Mouse (Mus musculus): ENCODE results near the gene Cyfip2.
A peak's percentile ranks its signal among the peaks of the same experiment; 100 is the strongest.

The Cyfip2 gene

DNA sequence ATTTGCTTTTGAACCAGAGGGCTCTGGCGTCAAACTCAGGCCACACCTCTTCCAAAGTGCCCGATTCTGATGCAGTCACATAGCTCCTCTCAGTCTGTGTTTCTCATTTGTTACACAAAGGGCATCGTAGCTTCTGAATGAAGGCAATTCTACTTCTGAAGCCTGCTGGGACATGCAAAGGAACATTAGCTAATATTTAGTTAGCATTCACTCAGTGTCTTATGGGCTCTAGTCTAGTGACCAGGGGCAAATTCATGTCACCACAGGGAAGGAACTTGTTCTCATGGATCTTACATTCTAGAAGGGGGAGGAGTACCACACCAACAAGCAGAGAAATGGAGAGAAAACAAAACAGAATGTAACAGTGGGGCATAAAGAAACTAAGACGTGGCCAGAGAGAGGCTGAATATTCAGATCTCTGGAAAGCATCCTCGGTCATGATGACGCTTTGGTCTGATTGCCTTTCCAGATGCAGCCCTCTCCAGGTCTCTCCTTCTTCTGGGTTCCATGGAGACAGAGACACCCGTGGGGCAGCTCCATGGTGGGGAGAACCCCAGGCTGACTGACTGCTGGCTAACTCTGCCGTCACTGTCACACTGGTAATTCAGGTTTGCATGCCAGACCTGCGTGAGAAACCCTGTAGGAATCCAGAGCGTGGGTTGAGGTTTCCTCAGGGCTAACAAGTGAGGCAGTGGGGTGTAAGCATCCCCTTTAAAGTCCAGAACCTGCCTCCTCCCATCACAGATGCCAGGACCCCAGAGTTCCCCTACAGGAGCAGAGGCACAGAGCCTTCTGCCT lies 135.2 kb downstream of the Cyfip2 start:
- DNase-seq, result no peak

DNA sequence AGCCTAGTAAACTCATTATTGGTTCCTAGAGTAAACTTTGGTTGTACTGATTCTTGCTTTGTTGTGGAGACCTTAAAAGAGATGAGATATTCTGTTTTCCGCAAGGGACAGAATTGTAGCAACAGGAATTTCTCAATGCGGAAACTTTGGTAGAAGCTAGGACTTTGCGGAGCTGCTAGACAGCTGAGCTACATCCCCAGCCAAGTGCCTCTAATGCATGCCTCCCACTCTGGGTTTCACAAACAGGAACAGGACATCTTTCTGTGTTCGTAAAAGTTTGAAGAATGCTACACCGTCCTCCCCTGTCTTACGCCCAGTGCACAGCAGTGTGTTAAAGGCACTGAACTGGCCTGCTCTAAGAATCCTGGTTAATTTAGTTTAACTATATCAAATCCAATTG lies 136.5 kb downstream of the Cyfip2 start:
- DNase-seq, result no peak

DNA sequence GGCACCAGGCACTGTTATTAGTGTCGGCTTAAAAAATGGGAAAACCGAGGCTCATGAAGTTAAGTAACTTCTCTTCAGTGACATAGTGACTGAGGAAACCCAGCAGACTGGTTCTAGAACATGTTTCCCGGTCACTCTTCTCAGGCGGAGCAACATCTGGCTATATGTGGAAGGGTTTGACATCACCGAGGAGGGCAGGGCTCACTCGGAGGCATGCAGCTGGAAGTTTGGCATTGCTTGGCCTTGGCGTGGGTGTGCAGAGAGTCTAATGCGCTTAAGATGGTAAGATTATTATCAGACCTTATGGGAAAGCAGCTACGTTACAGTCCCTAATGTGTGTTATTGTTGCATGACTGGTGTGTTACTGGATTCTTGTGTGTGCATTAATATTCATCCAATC lies 140.5 kb downstream of the Cyfip2 start:
- no peak for DNase-seq

DNA sequence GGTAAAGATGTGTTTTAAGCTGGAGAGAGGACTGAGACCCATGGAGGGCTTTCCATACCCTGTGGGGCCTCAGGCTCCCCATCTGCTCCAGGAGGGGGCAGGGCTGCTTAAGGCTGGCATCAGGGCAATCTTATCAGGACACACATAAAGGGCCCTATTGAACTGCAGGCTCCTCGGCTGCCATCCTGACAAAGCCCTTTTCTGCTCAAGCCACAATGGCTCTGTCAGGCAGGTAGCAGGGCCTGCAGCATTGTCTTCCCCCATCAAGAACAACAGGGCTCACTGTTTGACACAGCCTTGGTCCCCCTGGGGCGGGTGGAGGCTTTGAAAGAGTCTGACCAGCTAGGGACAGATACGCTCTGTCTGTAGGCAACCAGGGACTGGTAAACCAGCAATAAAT lies 142.8 kb downstream of the Cyfip2 start:
- DNase-seq, result peak; percentile 37

DNA sequence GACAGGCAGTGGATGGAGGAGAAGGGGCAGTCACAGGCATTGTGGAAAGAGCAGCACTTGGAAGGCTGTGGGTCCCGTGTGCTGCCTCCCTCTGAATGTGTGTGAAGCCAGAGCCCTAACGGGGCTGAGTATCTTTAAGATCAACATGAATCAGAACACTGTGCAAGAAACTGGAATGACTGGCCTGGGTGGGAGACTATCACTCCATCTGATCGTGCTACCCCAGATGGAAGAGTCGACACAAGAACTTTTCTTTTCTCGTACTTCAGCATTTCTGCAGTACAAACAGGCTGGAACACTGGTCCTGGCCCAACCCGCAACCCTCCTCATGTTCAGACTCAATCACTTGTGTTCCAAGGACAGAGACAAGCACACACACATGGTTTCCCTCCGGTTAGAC lies 144.2 kb downstream of the Cyfip2 start:
- DNase-seq, result no peak

DNA sequence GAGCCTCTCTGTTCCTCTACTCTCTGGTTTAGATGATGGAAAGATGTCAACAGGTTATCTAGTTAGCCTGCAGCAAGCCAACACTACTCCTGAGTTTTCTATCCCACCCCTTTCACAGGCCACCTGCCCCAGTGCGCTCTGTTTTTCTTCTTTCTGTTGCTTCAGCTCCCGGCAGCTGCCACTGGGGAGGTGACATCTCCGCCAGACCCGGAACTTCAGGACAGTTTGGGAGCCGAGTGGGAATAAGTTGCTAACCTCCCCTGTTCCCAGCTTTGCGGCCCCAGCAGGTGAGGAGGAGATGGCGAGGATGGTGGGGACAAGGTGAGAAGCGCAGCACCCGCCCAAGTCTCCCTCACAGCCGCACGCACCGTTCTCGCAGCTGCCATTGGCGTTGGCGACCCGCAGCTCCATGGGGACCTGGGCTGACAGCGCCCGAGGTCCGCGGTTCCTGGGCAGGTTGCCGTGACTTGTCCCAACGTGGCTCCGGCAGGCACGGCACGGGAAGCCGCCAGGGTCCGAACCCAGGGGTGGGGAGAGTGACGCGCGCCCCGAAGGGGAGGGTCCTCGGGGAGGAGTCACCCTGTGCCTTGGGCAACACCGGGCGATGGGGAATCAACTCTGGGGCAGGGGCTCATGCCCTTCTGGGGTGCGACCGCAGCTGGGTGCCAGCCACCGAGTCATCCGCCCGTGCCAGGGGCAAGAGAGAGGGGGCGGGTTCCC lies 146.6 kb downstream of the Cyfip2 start, which contains the start of gene Nipal4:
Gene Nipal4, minus strand, starts transcription at position 643 of the 720 bp plus-strand sequence.
- peak; percentile 6 for DNase-seq

DNA sequence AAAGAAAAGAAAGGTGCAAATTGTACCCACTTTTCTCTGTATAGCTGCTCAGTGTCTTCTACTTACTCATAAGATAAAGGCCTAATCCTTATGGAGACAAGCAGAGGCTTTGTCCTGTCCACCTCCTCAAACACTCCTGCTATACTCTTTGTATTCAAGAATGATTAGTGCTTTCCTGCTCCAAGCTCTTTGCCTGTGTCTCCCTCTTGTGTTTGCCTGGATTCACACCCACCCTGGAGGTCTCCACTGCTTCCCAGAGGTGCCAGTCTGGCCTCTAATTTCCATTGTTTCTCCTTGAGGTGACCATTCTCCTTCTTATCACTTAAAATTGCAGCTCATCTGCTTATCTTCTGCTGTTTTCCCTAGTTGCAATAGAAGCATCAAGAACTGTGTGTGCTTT lies 155.2 kb downstream of the Cyfip2 start:
- DNase-seq, result no peak

DNA sequence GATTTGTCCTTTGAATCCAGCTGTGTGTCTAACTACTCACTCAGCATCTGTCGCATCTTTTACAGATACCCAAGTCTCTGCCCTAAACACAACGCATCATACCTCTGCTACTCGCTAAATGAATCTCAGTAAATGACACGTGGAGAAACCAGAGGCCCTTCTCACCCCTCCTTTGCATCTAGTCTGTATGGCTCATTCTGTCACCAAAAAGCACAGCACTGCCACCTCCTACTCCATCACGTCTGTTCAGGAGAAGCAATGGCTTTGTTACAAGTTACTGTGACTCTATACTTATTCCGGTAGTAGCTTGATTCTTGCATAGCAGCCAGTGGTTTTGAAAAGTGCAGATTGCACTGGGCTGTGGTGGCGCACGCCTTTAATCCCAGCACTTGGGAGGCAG lies 155.7 kb downstream of the Cyfip2 start:
- DNase-seq, result peak; percentile 58

DNA sequence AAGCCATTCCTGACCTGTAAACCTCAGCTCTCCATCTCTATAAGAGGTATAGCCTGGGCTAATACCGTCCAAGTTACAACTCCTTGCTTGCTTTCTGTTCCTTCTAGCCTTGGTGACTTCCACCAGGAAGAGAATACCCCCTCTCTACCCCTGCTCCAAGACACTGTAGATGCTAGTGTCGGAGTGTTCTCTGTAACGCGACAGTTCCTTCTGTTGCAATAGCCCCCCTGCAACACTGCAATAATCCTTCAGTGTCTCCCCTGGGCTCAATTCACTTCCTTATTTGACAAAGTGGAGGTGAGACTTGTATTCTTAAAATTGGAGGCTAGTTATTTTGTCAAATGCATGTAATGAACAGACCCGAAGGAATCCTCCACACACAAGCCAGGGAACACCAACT lies 166.0 kb downstream of the Cyfip2 start:
- DNase-seq, result no peak

DNA sequence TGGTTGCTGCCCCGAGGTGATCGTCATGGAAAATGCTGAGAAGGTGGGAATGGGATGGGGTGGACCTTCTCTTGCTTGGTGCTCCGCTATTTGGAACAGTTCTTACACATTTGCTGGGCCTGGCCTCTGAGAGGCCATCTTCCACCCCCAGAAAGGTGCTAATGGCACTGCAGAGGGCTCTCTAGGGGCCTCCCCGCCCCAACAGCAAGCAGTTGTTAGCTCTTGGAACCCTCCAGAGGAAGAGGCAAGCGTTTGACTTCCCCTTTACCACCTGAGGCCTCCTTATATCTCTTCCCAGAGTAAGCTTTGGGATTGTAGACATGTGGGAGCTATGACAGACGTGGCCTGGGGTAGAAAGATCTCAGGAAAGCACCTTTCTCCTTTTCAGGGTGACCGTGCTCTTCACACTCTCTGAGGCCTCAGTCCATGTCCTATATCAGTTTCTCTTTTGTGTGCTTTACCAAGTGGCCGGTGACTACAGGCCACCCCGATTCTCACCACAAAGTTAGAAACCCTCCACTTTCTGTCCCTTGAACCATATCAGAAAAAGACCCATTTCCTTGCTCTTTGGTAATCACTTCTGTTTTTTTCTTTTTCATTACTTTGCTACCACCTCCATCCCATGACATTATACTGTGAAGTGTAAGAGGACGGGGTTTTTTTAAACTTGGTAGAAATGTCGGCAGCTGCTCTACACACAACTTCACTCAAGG lies 167.3 kb downstream of the Cyfip2 start:
- DNase-seq, result no peak
